Mouse (Mus musculus): ENCODE results near the gene Cul4a. TPM values are rescaled to one million over a fixed set of nuclear protein-coding genes. Genes with fewer than 3 reads are reported as not detected.

Cul4a gene
- total RNA-seq, 2 experiments from 2014 or later, result 293 to 331 TPM

DNA sequence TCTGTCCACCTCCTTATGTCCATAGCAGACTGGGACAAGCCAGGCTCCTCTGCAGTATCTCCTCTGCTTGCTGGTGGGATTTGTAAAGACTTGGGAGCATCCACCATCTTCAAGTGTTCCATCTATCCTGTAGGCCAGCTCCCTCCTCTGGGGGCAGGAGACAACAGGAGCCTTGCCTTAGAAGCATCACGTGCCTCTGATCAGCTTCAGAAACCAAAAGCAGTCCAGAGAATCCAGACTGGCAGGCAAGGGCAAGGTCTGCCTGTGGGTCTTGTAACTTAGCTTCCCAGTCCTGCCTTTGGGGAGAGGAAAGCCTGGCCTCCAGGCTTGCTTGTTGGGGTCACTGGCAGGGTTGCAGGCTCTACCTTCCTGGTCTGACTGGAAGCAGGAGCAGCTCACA is 70.2 kb downstream of the Cul4a start:
- ATAC-seq (replicated peaks; ENCODE audit: low FRiP score, poor library complexity, severe bottlenecking), result no peak

DNA sequence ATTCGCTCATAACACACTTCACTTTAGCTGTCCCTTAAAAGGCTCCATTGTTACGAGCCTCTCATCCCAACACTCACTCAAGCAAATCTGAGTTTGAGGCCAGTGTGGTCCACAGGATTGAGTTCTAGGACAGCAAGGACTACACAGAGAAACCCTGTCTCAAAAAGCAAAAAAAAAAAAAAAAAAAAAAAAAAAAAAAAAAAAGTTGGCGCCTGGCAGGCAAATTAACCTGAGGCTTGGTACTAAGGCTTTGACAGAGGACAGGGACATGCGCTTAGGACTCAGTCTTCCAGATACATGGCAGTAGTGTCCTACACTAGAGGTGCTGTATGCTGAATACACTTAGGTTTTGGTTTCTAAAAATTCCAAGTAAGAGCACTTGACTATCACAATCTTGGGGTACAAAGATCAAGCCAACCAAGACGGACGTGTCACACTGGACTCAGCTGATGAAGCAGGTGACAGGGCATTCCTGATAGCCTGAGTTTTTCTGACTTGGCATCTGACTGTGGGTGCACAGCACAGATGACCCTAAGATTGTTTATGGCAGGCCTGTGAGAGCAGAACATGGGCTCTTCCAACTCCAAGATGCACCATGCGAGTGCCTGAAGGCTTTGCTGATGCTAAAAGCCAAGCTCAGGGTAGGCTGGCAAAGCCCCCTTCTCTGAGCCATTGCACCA is 71.9 kb downstream of the Cul4a start:
- no peak for ATAC-seq (replicated peaks; ENCODE audit: low FRiP score, poor library complexity, severe bottlenecking)

DNA sequence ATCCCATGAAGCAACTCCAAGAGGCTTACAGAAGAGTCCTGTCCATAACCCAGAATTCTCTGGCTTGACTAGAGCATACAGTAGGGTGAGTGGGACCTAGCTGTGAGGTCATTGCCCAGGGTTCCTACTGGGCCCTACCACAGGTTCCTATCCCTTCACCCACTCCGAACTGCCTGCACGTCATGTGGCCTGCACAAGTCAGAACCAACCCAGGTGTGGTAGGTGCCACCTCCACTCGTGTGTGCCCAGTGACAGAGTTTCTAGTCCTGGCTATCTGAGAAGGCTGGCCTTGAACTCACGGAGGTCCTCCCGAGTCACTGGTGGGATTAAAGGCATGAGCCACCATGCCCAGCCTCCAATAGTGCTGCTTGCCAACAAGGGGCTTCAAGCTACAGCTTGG is 72.7 kb downstream of the Cul4a start:
- no peak for ATAC-seq (replicated peaks; ENCODE audit: low FRiP score, poor library complexity, severe bottlenecking)

DNA sequence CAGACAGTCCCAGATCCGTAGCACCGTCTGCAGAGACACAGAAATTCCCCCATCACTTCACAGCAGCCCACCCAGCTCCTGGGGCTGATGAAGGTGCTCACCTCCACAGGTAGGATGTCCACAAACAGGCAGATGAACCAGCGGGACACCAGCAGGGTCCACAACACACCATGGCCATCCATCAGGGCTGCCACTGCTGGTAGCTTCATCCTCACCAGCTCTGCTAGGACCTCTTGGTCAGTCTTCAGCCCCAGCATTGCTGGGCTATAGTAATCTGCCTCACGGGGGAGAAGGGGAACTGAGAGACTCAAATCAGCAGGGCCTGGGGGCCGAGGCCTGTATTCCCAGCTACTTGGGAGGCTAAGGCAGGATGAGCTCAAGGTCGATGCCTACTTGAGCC is 74.1 kb downstream of the Cul4a start:
- ATAC-seq (replicated peaks; ENCODE audit: low FRiP score, poor library complexity, severe bottlenecking), result no peak

DNA sequence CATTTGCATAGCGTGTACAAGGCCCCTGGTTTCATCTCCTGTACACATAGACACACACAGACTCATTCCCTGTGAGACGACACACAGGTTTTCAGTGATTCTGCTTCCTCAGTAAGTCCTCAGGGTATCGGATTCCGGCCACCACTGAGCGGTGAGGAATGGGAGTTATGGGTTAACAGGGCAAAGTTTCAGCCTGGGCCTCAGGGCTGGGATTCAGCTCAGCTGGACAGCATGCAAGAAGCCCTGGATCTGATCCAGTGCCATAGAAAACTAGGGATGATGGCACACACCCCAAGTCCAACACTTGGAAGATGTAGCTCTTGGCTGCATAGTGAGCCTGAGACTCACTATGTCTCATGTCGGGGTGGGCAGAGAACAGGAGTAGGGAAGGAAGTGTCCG is 74.5 kb downstream of the Cul4a start:
- ATAC-seq (replicated peaks; ENCODE audit: low FRiP score, poor library complexity, severe bottlenecking), result no peak

DNA sequence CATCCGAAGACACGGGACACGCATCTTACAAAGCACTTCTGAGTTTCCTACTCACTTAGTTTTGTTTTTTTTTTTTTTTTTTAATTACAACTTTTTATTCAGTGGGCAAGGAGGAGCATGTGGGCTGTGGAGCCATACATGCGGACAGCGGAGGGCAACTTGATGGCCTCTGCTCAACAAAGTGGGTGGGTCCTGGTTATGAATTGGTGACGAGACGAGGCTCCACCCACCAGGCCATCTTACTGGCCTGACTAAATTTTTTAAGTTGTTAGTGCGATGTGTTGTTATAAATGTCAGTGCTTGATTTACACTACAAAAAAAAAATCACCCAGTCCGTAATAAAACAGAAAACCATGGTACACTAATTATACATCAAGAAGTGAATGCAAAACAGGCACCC is 75.0 kb downstream of the Cul4a start:
- ATAC-seq (replicated peaks; ENCODE audit: low FRiP score, poor library complexity, severe bottlenecking), result no peak

DNA sequence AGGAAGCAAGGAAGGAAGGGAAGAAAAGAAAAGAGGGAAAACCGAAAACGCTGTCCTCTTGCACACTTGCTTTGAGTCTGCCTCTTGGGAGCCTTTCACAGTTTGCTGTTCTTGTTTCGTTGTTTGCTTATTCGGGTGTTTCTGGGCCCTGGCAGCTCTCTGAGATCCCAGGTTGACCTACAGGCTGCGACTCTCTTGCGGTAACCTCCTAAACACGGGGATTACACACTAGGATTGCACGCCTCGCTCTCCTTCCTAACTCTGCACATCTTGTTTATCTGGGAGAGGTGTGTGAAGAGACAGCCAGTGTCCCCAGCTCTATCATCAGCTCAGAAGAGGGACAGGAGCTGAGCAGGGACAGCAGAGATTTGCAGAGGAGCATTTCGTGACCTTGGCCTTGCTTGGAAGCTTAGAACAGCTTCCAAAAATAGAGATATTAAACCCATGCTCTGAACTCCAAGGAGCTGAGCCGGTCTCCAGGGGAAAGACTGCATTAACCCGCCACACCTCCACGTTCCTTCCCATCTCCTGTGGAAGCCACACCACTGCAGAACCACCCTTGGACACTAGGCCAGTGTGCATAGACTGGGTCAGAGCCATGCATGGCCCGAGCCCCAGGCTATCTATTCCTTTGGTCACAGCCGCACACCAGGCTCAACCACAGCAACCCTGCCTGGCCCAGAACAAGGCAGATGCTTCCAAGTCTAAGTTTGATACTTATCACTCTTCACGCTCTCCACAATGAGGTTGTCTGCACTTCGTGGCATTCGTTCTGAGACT is 75.7 kb downstream of the Cul4a start:
- no peak for ATAC-seq (replicated peaks; ENCODE audit: low FRiP score, poor library complexity, severe bottlenecking)

DNA sequence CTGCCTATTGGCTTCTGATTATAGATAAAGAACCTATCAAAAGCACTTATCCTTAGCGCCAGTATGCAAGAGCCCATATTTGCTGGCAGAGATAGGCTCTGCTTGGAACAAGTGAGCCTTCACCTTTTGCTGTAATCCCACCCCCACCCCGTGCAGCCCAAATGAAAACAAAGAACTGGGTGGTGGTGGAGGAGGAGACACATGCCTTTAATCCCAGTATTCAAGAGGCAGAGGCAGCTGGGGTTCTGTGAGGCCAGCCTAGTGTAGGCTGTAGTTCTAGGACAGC is 76.2 kb downstream of the Cul4a start:
- ATAC-seq (replicated peaks; ENCODE audit: low FRiP score, poor library complexity, severe bottlenecking), result no peak

DNA sequence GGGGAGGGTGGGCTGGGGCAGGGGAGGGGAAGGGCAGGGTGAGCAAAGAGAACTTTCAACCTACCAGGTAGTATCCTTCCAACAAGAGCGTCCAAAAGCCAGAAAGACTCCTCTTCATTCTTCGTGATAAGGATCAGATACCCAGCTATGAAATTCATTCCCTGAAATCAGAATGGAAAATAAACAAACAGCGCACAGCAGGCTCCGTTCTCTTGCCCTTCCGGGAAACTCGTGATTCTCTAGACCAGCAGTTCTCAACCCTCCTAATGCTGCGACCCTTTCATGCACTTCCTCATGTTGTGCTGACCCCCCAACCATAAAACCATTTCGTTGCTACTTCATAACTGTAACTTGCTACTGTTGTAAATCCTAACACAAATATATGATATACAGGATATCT is 81.4 kb downstream of the Cul4a start:
- ATAC-seq (replicated peaks; ENCODE audit: low FRiP score, poor library complexity, severe bottlenecking), result no peak

DNA sequence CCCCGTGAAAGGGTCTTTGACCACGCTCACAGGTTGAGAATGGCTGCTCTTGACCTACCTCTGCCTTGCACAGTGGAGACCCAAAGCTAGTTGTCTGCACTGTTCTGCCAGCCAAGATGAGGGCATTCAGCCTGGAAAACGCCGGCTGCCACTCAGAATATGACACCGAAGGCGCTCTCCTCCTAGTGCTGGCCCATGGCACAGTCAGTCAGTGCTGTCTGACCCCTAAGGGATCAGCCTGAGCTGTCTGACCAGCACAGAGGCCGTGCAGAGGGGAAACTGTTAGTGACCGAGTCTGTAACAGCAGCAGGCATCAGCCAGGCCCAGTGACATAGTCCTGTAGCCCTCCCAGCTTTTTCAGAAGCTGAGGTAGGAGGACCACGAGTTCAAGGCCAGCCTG is 81.8 kb downstream of the Cul4a start:
- no peak for ATAC-seq (replicated peaks; ENCODE audit: low FRiP score, poor library complexity, severe bottlenecking)

DNA sequence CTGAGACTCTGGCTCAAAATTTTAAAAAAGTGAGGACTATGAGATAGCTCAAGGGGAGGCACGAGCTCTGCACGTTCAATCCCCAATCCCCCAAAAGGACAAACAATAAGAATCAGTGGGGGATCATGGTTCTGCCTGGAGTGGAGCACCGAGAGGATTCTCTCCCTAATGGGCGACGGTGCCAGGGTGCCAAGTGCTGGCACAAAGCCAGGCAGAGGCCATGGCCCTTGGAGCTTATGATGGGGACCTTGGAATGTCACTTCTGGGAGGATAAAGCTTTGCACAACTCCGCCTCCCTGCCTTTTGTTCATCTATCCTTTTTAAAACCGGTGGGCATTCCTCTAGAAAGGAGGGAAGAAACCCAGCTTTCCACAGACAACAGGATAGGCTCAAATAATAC is 82.2 kb downstream of the Cul4a start:
- ATAC-seq (replicated peaks; ENCODE audit: low FRiP score, poor library complexity, severe bottlenecking), result no peak

DNA sequence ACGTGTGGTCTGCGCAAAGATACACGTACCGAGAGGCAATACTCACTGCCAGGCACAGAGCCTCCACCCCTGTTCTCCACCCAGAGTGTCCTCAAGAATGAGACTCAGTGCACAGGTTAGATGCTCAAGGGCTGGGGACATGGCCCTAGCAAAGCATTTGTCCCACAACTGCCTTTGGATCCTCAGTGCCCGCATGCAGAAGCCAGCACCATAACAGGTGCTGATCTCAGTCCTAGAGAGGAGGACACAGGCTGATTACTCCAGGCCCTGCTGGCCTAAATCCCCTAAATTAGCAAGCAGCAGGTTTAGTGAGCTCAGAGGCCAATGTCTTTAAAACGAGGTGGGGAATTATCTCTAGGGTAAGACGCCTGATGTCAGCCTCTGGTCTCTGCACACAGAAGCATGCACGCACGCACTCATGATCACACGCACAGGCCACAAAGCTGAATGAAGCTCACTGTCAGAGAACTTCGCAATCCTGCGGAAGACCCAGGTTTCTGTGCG is 82.7 kb downstream of the Cul4a start:
- ATAC-seq (replicated peaks; ENCODE audit: low FRiP score, poor library complexity, severe bottlenecking), result no peak

DNA sequence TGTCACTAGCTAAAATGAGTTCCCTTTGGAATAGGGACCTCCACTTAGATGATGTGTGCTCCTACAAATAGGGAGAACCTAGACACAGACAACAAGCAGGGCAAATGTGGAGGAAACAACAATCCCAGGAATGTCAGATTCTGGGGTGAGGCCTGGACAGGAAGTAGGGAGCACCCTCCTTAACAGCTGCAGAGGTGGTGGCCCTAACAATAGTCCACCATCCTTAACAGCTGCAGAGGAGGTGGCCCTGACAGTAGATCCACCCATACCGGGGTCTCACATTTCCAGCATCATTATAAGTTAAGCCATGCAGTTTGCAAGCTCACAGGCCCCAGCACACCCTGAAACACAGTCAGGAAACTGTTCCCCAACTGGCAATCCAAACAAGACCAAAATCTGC is 83.4 kb downstream of the Cul4a start:
- no peak for ATAC-seq (replicated peaks; ENCODE audit: low FRiP score, poor library complexity, severe bottlenecking)

DNA sequence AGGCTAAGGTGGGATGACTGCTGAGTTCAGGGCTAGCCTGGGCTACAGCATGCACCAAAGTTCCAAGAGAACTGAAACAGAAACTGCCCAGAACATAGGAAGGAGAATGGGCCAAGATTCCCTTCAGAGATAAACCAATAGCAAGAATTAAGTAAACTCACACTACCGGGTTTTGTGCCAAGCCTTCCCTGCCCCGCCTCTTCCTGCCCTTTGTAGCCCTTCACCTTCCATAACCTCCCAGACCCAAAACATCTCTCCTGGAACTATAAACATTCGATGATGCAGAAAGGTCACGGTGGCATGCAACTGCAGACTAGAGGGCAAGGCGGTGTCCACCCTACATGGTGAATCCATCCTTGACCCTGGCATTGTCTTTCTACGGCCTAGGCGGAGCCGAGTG is 84.8 kb downstream of the Cul4a start:
- ATAC-seq (replicated peaks; ENCODE audit: low FRiP score, poor library complexity, severe bottlenecking), result no peak

DNA sequence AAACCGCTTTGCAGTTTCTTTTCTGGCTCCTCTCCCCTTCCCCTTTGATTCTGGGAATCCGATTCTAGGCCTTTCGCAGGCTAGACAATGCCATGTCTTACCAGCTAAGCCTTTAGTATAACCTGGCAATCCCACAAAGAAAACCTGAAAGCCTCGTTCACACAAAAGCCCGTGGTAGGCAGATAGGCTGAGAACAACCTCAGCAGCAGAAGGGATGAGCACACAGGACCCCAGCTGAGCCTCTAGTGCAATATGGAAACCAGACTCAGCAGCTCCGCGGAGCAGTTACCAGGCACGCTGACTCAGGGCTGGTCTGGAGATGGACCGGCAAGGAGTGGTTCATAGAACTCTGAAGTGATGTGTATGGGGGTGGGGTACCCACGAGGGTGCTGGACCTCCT is 89.4 kb downstream of the Cul4a start:
- ATAC-seq (replicated peaks; ENCODE audit: low FRiP score, poor library complexity, severe bottlenecking), result no peak

DNA sequence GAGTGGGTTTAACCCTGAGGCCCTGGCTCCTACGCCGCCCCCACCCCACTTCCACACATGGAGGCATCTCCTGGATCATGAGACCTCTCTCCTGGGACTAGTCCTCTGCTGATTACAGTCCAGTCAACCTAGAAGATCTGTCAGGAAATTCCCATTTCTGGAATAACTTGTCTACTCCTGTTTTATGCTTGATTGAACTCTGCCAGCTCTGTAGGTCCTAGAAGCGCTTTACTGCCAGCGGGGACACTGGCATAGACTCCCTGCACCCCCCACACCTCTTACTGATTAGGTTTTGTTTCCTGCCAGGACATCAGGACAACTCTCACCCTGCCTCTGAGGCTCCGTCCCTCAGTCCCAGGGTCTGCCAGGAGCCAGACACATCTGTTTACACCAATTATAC is 92.1 kb downstream of the Cul4a start:
- no peak for ATAC-seq (replicated peaks; ENCODE audit: low FRiP score, poor library complexity, severe bottlenecking)

Other genes starting within 250 kb of the Cul4a start
- gene Mcf2l, start 231.8 kb upstream of the Cul4a start, total RNA-seq (2015; ENCODE audit: low replicate concordance), result 1.3 TPM in 1 of 2 replicates, not detected in the other
- gene Mcf2l, start 231.8 kb upstream of the Cul4a start, total RNA-seq (2017; ENCODE audit: low replicate concordance), result 1.2 and 1.7 TPM in 2 replicates
- gene F7, start 79.6 kb upstream of the Cul4a start, total RNA-seq (2015; ENCODE audit: low replicate concordance), result not detected in 2 replicates
- gene F7, start 79.6 kb upstream of the Cul4a start, total RNA-seq (2017; ENCODE audit: low replicate concordance), result not detected in 2 replicates
- 1.8 and 2.9 TPM in 2 replicates for gene F10, start 68.3 kb upstream of the Cul4a start, total RNA-seq (2015; ENCODE audit: low replicate concordance)
- 5.1 and 5.6 TPM in 2 replicates for gene F10, start 68.3 kb upstream of the Cul4a start, total RNA-seq (2017; ENCODE audit: low replicate concordance)
- gene Proz, start 44.7 kb upstream of the Cul4a start, total RNA-seq (2015; ENCODE audit: low replicate concordance), result not detected in 2 replicates
- gene Proz, start 44.7 kb upstream of the Cul4a start, total RNA-seq (2017; ENCODE audit: low replicate concordance), result not detected in 2 replicates
- 6.7 and 11.5 TPM in 2 replicates for gene Pcid2, start 162 bp upstream of the Cul4a start, total RNA-seq (2015; ENCODE audit: low replicate concordance)
- gene Pcid2, start 162 bp upstream of the Cul4a start, total RNA-seq (2017; ENCODE audit: low replicate concordance), result 10.7 and 13.9 TPM in 2 replicates
- gene Lamp1, start 53.5 kb downstream of the Cul4a start, total RNA-seq (2015; ENCODE audit: low replicate concordance), result 113 and 132 TPM in 2 replicates
- gene Lamp1, start 53.5 kb downstream of the Cul4a start, total RNA-seq (2017; ENCODE audit: low replicate concordance), result 119 TPM in 2 replicates
- gene Grtp1, start 95.0 kb downstream of the Cul4a start, total RNA-seq (2015; ENCODE audit: low replicate concordance), result 5.0 and 6.3 TPM in 2 replicates
- gene Grtp1, start 95.0 kb downstream of the Cul4a start, total RNA-seq (2017; ENCODE audit: low replicate concordance), result 3.5 and 8.6 TPM in 2 replicates
- not detected in 2 replicates for gene Adprhl1, start 148.5 kb downstream of the Cul4a start, total RNA-seq (2015; ENCODE audit: low replicate concordance)
- 3.7 TPM in 1 of 2 replicates, not detected in the other for gene Adprhl1, start 148.5 kb downstream of the Cul4a start, total RNA-seq (2017; ENCODE audit: low replicate concordance)
- 7.9 and 13.0 TPM in 2 replicates for gene Dcun1d2, start 182.5 kb downstream of the Cul4a start, total RNA-seq (2015; ENCODE audit: low replicate concordance)
- 12.3 and 15.8 TPM in 2 replicates for gene Dcun1d2, start 182.5 kb downstream of the Cul4a start, total RNA-seq (2017; ENCODE audit: low replicate concordance)
- gene Tmco3, start 182.6 kb downstream of the Cul4a start, total RNA-seq (2015; ENCODE audit: low replicate concordance), result 2.1 and 10.1 TPM in 2 replicates
- 6.7 and 7.5 TPM in 2 replicates for gene Tmco3, start 182.6 kb downstream of the Cul4a start, total RNA-seq (2017; ENCODE audit: low replicate concordance)
- 141 and 154 TPM in 2 replicates for gene Tfdp1, start 233.1 kb downstream of the Cul4a start, total RNA-seq (2015; ENCODE audit: low replicate concordance)
- gene Tfdp1, start 233.1 kb downstream of the Cul4a start, total RNA-seq (2017; ENCODE audit: low replicate concordance), result 74.7 and 138 TPM in 2 replicates